Mouse (Mus musculus) kidney, embryonic 16.5 days (tissue): ENCODE results near the gene Mlh3. TPM values are rescaled to one million over a fixed set of nuclear protein-coding genes. Genes with fewer than 3 reads are reported as not detected.
"Not testable (repeated sequence)": the region's sequence is repeated elsewhere in the genome, so short reads cannot be mapped to it uniquely, and the experiment has no call there.

ENCODE experiments used
- ATAC-seq: fragments of 200-750 bp; cut with Nextera tagmentation; 2 replicates; pipeline ENCODE4 v1.8.0; 2017; ENCODE audit warnings: moderate TSS enrichment; ENCODE audit not compliant: low FRiP score, low TSS enrichment
- H3K27ac ChIP-seq: fragments of 300-500 bp; sonication (generic); 2 replicates; pipeline ENCODE4 v1.5.1; 2014; ENCODE audit warnings: low read length
- H3K27me3 ChIP-seq: fragments of 300-500 bp; sonication (generic); 2 replicates; pipeline ENCODE4 v1.6.1; 2014; ENCODE audit warnings: low read length, control low read depth, mixed read lengths; ENCODE audit not compliant: insufficient read depth
- H3K36me3 ChIP-seq: fragments of 300-500 bp; sonication (generic); 2 replicates; pipeline ENCODE4 v1.6.1; 2014; ENCODE audit warnings: low read length, control low read depth, mixed read lengths; ENCODE audit not compliant: insufficient read depth
- H3K4me1 ChIP-seq: fragments of 300-500 bp; sonication (generic); 2 replicates; pipeline ENCODE4 v1.6.1; 2014; ENCODE audit warnings: low read length, control low read depth, mixed read lengths; ENCODE audit not compliant: insufficient read depth
- H3K4me2 ChIP-seq: fragments of 300-500 bp; sonication (generic); replicated peaks from 2 replicates; pipeline ENCODE4 v1.6.1; 2014; ENCODE audit warnings: low read depth, low read length
- H3K4me3 ChIP-seq: fragments of 300-500 bp; sonication (generic); 2 replicates; pipeline ENCODE4 v1.5.1; 2014; ENCODE audit warnings: mild to moderate bottlenecking, low read length
- H3K9ac ChIP-seq: fragments of 300-500 bp; sonication (generic); replicated peaks from 2 replicates; pipeline ENCODE4 v1.6.1; 2014; ENCODE audit warnings: low read length
- H3K9me3 ChIP-seq: fragments of 300-500 bp; sonication (generic); 2 replicates; pipeline ENCODE4 v1.6.1; 2016; ENCODE audit warnings: low read length, control low read depth
- WGBS: fragments of 180-500 bp; shearing (Covaris S2); extraction: QIAGEN DNeasy Blood & Tissue Kit; methylation state at CpG from one replicate; pipeline ENCODE4 v1.1.7; 2014; 5-methylcytosine and 5-hydroxymethylcytosine counted together
- polyA plus RNA-seq: library from polyadenylated mRNA; unstranded; fragments of >200 nt; fragmentation: Nextera tagmentation; extraction: Ambion mirVana; gene quantifications from 2 replicates; pipeline ENCODE4 v1.2.1, GENCODE M21; 2015

Mlh3 gene
- polyA plus RNA-seq, 1 experiment from 2014 or later, result 9.7 TPM

GRCm38 (mm10) chr12:85284996-85285395 lies 14.6 kb upstream of the Mlh3 start:
- ATAC-seq, result no peak
- 87% methylated on average over 4 of the region's 4 CpGs for WGBS
- no peak overlapping the region for H3K27ac ChIP-seq
- H3K4me1 ChIP-seq, result peaks cover 14% of the 10 kb centered on the region
- peaks cover 3% of the 10 kb centered on the region; the same call in 1 of the 2 replicates for H3K27me3 ChIP-seq
- no peaks in the 10 kb centered on the region for H3K9me3 ChIP-seq
- H3K4me3 ChIP-seq, result no peak overlapping the region
- no peak overlapping the region for H3K9ac ChIP-seq
- no peak overlapping the region for H3K4me2 ChIP-seq
- no peaks in the 10 kb centered on the region for H3K36me3 ChIP-seq

GRCm38 (mm10) chr12:85284331-85284730 lies 13.9 kb upstream of the Mlh3 start:
- Histone ChIP-seq H3K9ac (no peak overlapping the region), H3K4me1 (peaks cover 12% of the 10 kb centered on the region), H3K36me3 (no peaks in the 10 kb centered on the region), H3K27ac (no peak overlapping the region), H3K9me3 (no peaks in the 10 kb centered on the region), H3K4me3 (no peak overlapping the region), H3K27me3 (no peaks in the 10 kb centered on the region), H3K4me2 (no peak overlapping the region)
- 75% methylated on average over 8 of the region's 8 CpGs for WGBS
- no peak for ATAC-seq

GRCm38 (mm10) chr12:85281756-85282155 lies 11.4 kb upstream of the Mlh3 start:
- WGBS, result 92% methylated on average over 1 of the region's 4 CpGs
- not testable (repeated sequence) for ATAC-seq, H3K4me3 ChIP-seq, H3K36me3 ChIP-seq, H3K27ac ChIP-seq, H3K4me1 ChIP-seq, H3K9me3 ChIP-seq, H3K4me2 ChIP-seq, H3K9ac ChIP-seq, H3K27me3 ChIP-seq

- Histone ChIP-seq H3K9ac (no peak overlapping the region), H3K4me1 (peaks cover 8% of the 10 kb centered on the region), H3K9me3 (no peaks in the 10 kb centered on the region), H3K27ac (no peak overlapping the region), H3K27me3 (no peaks in the 10 kb centered on the region), H3K36me3 (0 out of 2 replicates have a peak, but pooled peaks cover 6% of the 10 kb centered on the region), H3K4me2 (peak overlapping the region; percentile 92), H3K4me3 (peak overlapping the region; percentile 91)
- no peak for ATAC-seq
- 72% methylated on average over 12 of the region's 12 CpGs for WGBS
Measured at GRCm38 (mm10) chr12:85280845-85281651, 10.6 kb upstream of the Mlh3 start.

GRCm38 (mm10) chr12:85280105-85280844 lies 9.9 kb upstream of the Mlh3 start:
- Histone ChIP-seq H3K27ac (peak overlapping the region; percentile 85), H3K27me3 (no peaks in the 10 kb centered on the region), H3K4me1 (peaks cover 8% of the 10 kb centered on the region), H3K9ac (peak overlapping the region; percentile 93), H3K36me3 (0 out of 2 replicates have a peak, but pooled peaks cover 7% of the 10 kb centered on the region), H3K4me2 (peak overlapping the region; percentile 92), H3K9me3 (no peaks in the 10 kb centered on the region), H3K4me3 (peak overlapping the region; percentile 91)
- ATAC-seq, result peak; percentile 98
- WGBS, result under 1% methylated on average over 31 of the region's 31 CpGs

GRCm38 (mm10) chr12:85279396-85280080 lies 9.1 kb upstream of the Mlh3 start:
- peak; percentile 40 for ATAC-seq
- H3K36me3 ChIP-seq, result peaks cover 13% of the 10 kb centered on the region
- peaks cover 8% of the 10 kb centered on the region for H3K4me1 ChIP-seq
- H3K27me3 ChIP-seq, result no peaks in the 10 kb centered on the region
- peak overlapping the region; percentile 85 for H3K27ac ChIP-seq
- H3K4me2 ChIP-seq, result peak overlapping the region; percentile 92
- peak overlapping the region; percentile 91 for H3K4me3 ChIP-seq
- WGBS, result 7% methylated on average over 10 of the region's 10 CpGs
- no peaks in the 10 kb centered on the region for H3K9me3 ChIP-seq
- peak overlapping the region; percentile 93 for H3K9ac ChIP-seq

GRCm38 (mm10) chr12:85278919-85279318 lies 8.5 kb upstream of the Mlh3 start:
- peaks cover 14% of the 10 kb centered on the region for H3K36me3 ChIP-seq
- no peak overlapping the region for H3K4me3 ChIP-seq
- ATAC-seq, result no peak
- H3K4me1 ChIP-seq, result peaks cover 8% of the 10 kb centered on the region
- 95% methylated on average over 10 of the region's 10 CpGs for WGBS
- H3K4me2 ChIP-seq, result no peak overlapping the region
- H3K9me3 ChIP-seq, result no peaks in the 10 kb centered on the region
- no peaks in the 10 kb centered on the region for H3K27me3 ChIP-seq
- no peak overlapping the region for H3K27ac ChIP-seq
- no peak overlapping the region for H3K9ac ChIP-seq

- Histone ChIP-seq H3K4me2 (no peak overlapping the region), H3K4me1 (peaks cover 22% of the 10 kb centered on the region), H3K27ac (no peak overlapping the region), H3K27me3 (no peaks in the 10 kb centered on the region), H3K9me3 (no peaks in the 10 kb centered on the region), H3K36me3 (peaks cover 14% of the 10 kb centered on the region), H3K9ac (no peak overlapping the region), H3K4me3 (no peak overlapping the region)
- no peak for ATAC-seq
- 54% methylated on average over 5 of the region's 5 CpGs for WGBS
Measured at GRCm38 (mm10) chr12:85276273-85276672, 5.9 kb upstream of the Mlh3 start.

- Histone ChIP-seq H3K4me1 (peaks cover 24% of the 10 kb centered on the region), H3K27ac (peak overlapping the region; percentile 74), H3K4me2 (no peak overlapping the region), H3K36me3 (peaks cover 14% of the 10 kb centered on the region), H3K9ac (no peak overlapping the region; the same call in 1 of the 2 replicates), H3K4me3 (no peak overlapping the region), H3K9me3 (no peaks in the 10 kb centered on the region), H3K27me3 (no peaks in the 10 kb centered on the region)
- ATAC-seq, result peak; percentile 78
- WGBS, result 22% methylated on average over 10 of the region's 10 CpGs
Measured at GRCm38 (mm10) chr12:85273508-85273907, 3.1 kb upstream of the Mlh3 start.
